Comparison of ENCODE assay signal across 27 mouse cellular contexts in genomic region chr11:107531445-107531844, GRCm38 (mm10). TPM values are rescaled to one million over a fixed set of nuclear protein-coding genes. Genes with fewer than 3 reads are reported as not detected.
DNase-seq lines count a peak whose midpoint lies in the region; ATAC-seq and TF ChIP-seq lines count a peak whose summit lies in the region.
"Had no signal": no experiment of that assay in that cellular context is flagged by ENCODE, and none has a peak within 500 bp of the region (broad histone marks: within the 10 kb centered on the region; RNA-seq: fewer than 3 reads in every experiment).

No protein-coding gene starts in this region.

- no peaks in the 10 kb centered on the region for H3K27me3 ChIP-seq in liver, embryonic 12.5 days (replicated peaks)
- no peaks in the 10 kb centered on the region for H3K27me3 ChIP-seq in liver, embryonic 16.5 days (ENCODE audit: control insufficient read depth, insufficient read depth, low read depth, low read length)
- H3K27me3 ChIP-seq in stomach, postnatal 0 days (ENCODE audit: control insufficient read depth, insufficient read depth, low read length) = no peaks in the 10 kb centered on the region
- H3K27me3 ChIP-seq: heart, embryonic 15.5 days; hindbrain, embryonic 12.5 days had no signal

- DNase-seq in liver (no peak), R1 (ENCODE audit: low read depth, low spot score) (peak; percentile 55)
- no peak for DNase-seq in embryo, embryonic 10 days (ENCODE audit: low spot score)
- no peak for DNase-seq in stomach, postnatal 0 days (ENCODE audit: low spot score)
- DNase-seq in kidney, adult 11 months = no peak
- DNase-seq: cerebellum, adult 2 months; cerebellum, postnatal 25 days; gastrocnemius, postnatal 25 days; heart, adult 11 months; kidney, adult 9 months; kidney, postnatal 10 days; layer of hippocampus, postnatal 36 days; left cerebral cortex, postnatal 4 days; lung, embryonic 14.5 days; lung, postnatal 14 days; right cerebral cortex, adult 18-20 months; spleen, adult 18-20 months had no signal

- H3K36me3 ChIP-seq in liver, embryonic 12.5 days = no peaks in the 10 kb centered on the region
- H3K36me3 ChIP-seq in liver, embryonic 16.5 days (ENCODE audit: control insufficient read depth, insufficient read depth) = no peaks in the 10 kb centered on the region
- H3K36me3 ChIP-seq in stomach, postnatal 0 days (ENCODE audit: control insufficient read depth, insufficient read depth, low read length) = no peaks in the 10 kb centered on the region
- H3K36me3 ChIP-seq: heart, embryonic 10.5 days; heart, embryonic 15.5 days; hindbrain, embryonic 12.5 days had no signal

- ATAC-seq in liver, embryonic 12.5 days = peak; percentile 78; the same call in 1 of the 2 replicates
- 0 out of 2 replicates have a peak, but pooled peaks have one; percentile 54 for ATAC-seq in liver, embryonic 16.5 days (ENCODE audit: low read depth)
- ATAC-seq in stomach, postnatal 0 days (ENCODE audit: low FRiP score, low TSS enrichment) = no peak
- ATAC-seq: forebrain, embryonic 14.5 days; hindbrain, postnatal 0 days; intestine, embryonic 16.5 days; midbrain, embryonic 16.5 days had no signal

- H3K4me3 ChIP-seq in liver, embryonic 12.5 days = no peak overlapping the region
- no peak overlapping the region for H3K4me3 ChIP-seq in liver, embryonic 16.5 days (ENCODE audit: low read depth, low read length)
- H3K4me3 ChIP-seq in stomach, postnatal 0 days (ENCODE audit: low read depth, low read length) = no peak overlapping the region
- H3K4me3 ChIP-seq: heart, embryonic 10.5 days; heart, embryonic 15.5 days; hindbrain, embryonic 12.5 days had no signal

- TF ChIP-seq EP300 in stomach, postnatal 0 days (optimal IDR thresholded peaks at IDR 0.05) = no peak

- no peak overlapping the region for H3K27ac ChIP-seq in liver, embryonic 12.5 days
- no peak overlapping the region for H3K27ac ChIP-seq in liver, embryonic 16.5 days (ENCODE audit: low read length)
- no peak overlapping the region for H3K27ac ChIP-seq in stomach, postnatal 0 days (replicated peaks)
- H3K27ac ChIP-seq: heart, embryonic 10.5 days; heart, embryonic 15.5 days; hindbrain, embryonic 12.5 days; hindbrain, postnatal 0 days had no signal

- H3K9me3 ChIP-seq in liver, embryonic 12.5 days (replicated peaks) = no peaks in the 10 kb centered on the region
- H3K9me3 ChIP-seq in liver, embryonic 16.5 days (replicated peaks; ENCODE audit: control insufficient read depth, low read length) = no peaks in the 10 kb centered on the region
- no peaks in the 10 kb centered on the region for H3K9me3 ChIP-seq in stomach, postnatal 0 days (ENCODE audit: control insufficient read depth, low read length)
- H3K9me3 ChIP-seq: heart, embryonic 10.5 days; heart, embryonic 15.5 days; hindbrain, embryonic 12.5 days had no signal

- no peak for TF ChIP-seq CTCF in stomach, postnatal 0 days (IDR thresholded peaks at IDR 0.05; ENCODE audit: low read depth)

- H3K4me2 ChIP-seq in liver, embryonic 12.5 days = no peak overlapping the region
- H3K4me2 ChIP-seq in liver, embryonic 16.5 days (ENCODE audit: low read depth, low read length) = no peak overlapping the region
- no peak overlapping the region for H3K4me2 ChIP-seq in stomach, postnatal 0 days (replicated peaks; ENCODE audit: low read depth)
- H3K4me2 ChIP-seq: heart, embryonic 15.5 days; hindbrain, embryonic 12.5 days; lung, embryonic 14.5 days; midbrain, embryonic 11.5 days had no signal

- no peak overlapping the region for H3K9ac ChIP-seq in liver, embryonic 12.5 days
- no peak overlapping the region for H3K9ac ChIP-seq in liver, embryonic 16.5 days (ENCODE audit: low read depth, low read length)
- no peak overlapping the region for H3K9ac ChIP-seq in stomach, postnatal 0 days (ENCODE audit: low read length)
- H3K9ac ChIP-seq: heart, embryonic 15.5 days; hindbrain, embryonic 12.5 days; lung, embryonic 14.5 days had no signal

- peaks cover 26% of the 10 kb centered on the region for H3K4me1 ChIP-seq in liver, embryonic 12.5 days
- H3K4me1 ChIP-seq in liver, embryonic 16.5 days (ENCODE audit: control insufficient read depth, low read depth, low read length) = peaks cover 4% of the 10 kb centered on the region
- no peaks in the 10 kb centered on the region for H3K4me1 ChIP-seq in stomach, postnatal 0 days (replicated peaks; ENCODE audit: control insufficient read depth, insufficient read depth)
- H3K4me1 ChIP-seq: heart, embryonic 15.5 days; hindbrain, embryonic 12.5 days had no signal

- WGBS in liver, embryonic 12.5 days (ENCODE audit: insufficient replicate concordance) = 38% methylated on average over 4 of the region's 4 CpGs
- 36% methylated on average over 4 of the region's 4 CpGs for WGBS in liver, embryonic 16.5 days (ENCODE audit: insufficient replicate concordance)
- 68% methylated on average over 4 of the region's 4 CpGs for WGBS in stomach, postnatal 0 days

RNA-seq across cellular contexts. Expression of gene Helz, which starts 16.3 kb away (rescaled TPM):
- 10.6 and 12.3 TPM in 2 replicates for polyA plus RNA-seq in liver, embryonic 12.5 days (2016; fragmentation: Nextera tagmentation; extraction: Ambion mirVana)
- 5.8 and 7.1 TPM in 2 replicates for polyA plus RNA-seq in liver, embryonic 16.5 days (2015; fragmentation: Nextera tagmentation; extraction: Ambion mirVana)
- polyA plus RNA-seq in stomach, postnatal 0 days (2015; fragmentation: Nextera tagmentation; extraction: Ambion mirVana) = 5.3 TPM in 2 replicates

RNA-seq across cellular contexts. Expression of gene Psmd12, which starts 52.2 kb away (rescaled TPM):
- polyA plus RNA-seq in liver, embryonic 12.5 days (2016; fragmentation: Nextera tagmentation; extraction: Ambion mirVana) = 159 and 164 TPM in 2 replicates
- 79.2 and 81.0 TPM in 2 replicates for polyA plus RNA-seq in liver, embryonic 16.5 days (2015; fragmentation: Nextera tagmentation; extraction: Ambion mirVana)
- polyA plus RNA-seq in stomach, postnatal 0 days (2015; fragmentation: Nextera tagmentation; extraction: Ambion mirVana) = 137 TPM in 2 replicates
